Mouse (Mus musculus) mesoderm, embryonic 11.5 days (tissue): ENCODE data around the gene Cdc34b.

Experiments
- DNase-seq: peaks from one replicate; pipeline ENCODE4 v3.0.0-alpha.2; 2012; ENCODE audit warnings: low read depth, low spot score

Cdc34b gene

GRCm38 (mm10) chr11:94732773-94733172 lies 8.8 kb upstream of the Cdc34b start:
- DNase-seq = peak; percentile 31

GRCm38 (mm10) chr11:94735746-94736145 lies 5.8 kb upstream of the Cdc34b start:
- no peak for DNase-seq

GRCm38 (mm10) chr11:94752946-94753713 lies 11.5 kb downstream of the Cdc34b start:
- no peak for DNase-seq

- DNase-seq = no peak
Measured at GRCm38 (mm10) chr11:94759916-94760315, 18.3 kb downstream of the Cdc34b start.

DNA sequence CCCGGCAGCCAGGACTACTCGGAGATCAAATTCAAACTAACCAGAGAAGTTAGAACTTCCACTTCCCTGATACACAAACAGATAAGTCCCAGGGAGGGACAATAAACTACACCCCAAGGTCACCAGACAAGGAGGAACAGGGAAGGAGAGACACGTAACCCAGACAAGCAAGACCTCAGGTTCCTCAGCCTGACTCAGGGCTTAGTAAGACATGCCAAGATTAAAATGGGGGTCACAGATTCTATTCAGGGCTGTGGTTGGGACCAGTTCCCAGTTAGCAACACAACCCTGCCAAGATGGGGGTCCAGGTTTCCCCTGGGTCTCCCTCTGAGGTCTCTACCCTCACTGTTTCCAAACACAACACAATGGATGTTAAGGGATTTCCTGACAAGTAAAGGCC lies 18.8 kb downstream of the Cdc34b start:
- no peak for DNase-seq

DNA sequence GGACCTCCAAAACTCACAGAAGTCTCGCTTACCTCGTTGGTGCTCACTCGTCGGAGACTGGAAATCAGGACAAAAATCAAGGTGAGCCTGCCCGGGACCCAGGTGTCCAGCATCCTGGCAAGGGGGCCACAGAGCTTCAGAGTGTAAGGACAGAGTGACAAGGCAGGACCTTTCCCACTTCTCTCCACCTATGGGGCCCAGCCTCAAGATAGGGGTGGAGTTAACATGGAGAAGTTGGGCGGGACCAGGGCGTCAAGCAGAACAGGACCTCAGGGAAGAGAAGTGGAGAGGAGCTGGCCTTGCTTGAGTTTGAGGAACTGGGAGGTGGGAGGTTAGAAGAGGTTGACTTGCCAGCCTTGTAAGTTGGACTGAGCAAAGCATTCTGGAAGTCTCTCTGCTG lies 19.2 kb downstream of the Cdc34b start:
- DNase-seq = no peak

DNA sequence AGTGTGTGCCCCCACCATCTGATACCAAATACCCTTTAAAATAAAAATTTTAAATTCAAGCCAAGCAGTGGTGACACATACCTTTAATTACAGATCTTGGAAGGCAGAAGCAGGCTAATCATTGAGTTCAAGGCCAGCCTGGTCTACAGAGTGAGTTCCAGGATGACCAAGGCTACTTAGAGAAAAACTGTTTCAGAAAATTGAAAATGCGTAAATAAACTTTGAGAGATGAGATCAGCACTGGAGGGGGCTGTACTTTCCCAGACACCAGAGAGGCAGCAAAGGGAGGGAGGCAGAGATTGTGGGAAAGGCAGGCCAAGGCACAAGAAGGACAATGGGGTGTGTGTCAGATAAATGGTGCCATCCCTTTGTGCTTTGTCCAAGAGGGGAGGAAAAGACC lies 20.7 kb downstream of the Cdc34b start:
- DNase-seq = no peak

DNA sequence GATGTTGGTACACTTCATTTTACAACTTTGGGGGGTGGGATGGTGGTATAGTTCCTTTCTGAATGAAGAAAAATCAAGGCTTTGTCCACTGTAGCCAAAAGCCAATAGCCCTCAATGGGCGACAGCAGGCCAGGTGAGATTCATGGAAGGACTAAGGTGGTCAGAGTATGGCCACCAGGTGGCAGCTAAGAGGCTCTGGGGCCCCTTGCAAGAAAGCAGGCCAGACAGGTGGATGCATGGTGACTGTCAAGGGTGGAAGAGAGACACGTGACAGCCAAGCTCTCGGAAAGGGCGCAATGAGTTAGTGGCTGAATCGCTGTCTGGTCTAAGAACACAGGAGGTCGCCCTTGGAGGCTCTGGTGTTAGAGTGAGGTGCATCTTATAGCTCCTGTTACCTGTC lies 21.2 kb downstream of the Cdc34b start:
- DNase-seq = no peak

- no peak for DNase-seq
Measured at GRCm38 (mm10) chr11:94767241-94767640, 25.7 kb downstream of the Cdc34b start.

- no peak for DNase-seq
Measured at GRCm38 (mm10) chr11:94772363-94773055, 30.9 kb downstream of the Cdc34b start.

DNA sequence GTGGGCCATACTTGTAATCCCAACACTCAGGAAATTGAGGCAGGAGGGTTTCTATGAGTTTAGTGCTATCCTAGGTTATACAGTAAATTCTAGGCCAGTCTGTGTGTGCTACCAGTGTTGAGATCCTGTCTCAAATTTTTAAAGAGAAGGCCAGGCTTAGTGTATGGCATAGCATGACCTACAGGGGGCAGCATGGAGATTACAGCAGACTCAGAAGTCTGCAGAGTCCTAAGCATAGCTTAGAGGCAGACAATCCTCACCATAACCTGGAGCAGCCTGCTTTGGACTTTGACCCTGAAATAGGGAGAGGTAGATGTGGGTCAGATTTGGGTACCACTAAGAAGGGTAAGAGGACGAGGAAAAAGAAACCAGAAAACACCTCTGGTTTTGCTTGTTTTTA lies 32.3 kb downstream of the Cdc34b start:
- peak; percentile 12 for DNase-seq

DNA sequence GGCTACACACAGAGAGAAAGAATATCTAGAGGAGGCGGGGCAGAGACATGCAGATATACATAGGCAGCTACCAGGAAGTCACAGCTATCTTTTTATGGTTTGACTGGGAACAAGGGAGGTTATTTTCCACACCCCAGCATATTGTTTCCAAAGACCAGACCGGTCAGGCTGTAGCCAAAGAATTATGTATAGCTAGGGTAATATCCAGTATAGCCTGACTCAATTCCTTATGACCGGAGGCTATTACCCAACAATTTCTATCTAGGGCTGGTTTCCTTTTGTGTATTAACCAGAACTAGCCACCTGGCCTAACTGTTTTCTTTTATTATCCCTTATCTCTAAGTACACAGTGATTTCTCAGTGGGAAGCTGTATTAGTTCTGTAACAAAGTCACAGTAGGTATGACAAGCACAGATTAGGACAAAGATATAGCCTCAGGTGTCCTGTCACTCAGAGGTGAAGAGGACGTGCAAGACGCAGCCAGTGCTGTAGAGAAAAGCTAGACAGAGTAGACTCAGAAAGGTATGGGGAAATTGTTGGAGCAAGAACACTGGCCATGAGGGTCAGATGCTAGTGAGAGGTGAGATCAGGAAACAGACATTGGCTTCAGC lies 33.4 kb downstream of the Cdc34b start:
- no peak for DNase-seq

GRCm38 (mm10) chr11:94782603-94783002 lies 41.0 kb downstream of the Cdc34b start, which contains the start of gene Tmem92:
Tmem92 (minus strand) TSS chr11:94782703.
- no peak for DNase-seq

DNA sequence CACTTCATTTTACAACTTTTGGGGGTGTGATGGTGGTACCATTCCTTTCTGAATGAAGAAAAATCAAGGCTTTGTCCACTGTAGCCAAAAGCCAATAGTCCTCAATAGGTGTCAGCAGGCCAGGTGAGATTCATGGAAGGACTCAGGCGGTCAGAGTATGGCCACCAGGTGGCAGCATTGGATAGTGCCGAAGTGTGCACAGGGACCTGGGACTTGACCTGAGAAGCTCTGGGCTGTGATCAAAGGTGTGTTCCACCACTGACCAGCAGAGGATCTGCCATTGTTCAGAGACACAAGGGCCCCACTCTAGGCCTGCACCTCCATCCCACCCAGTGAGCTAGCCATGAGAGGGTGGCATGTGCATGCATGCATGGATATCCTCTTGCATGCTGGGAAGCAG lies 43.7 kb downstream of the Cdc34b start:
- peak; percentile 51 for DNase-seq

- no peak for DNase-seq
Measured at GRCm38 (mm10) chr11:94791700-94792099, 50.1 kb downstream of the Cdc34b start.
